Mouse (Mus musculus) C2C12 (cell line): ENCODE measurements around the gene Cd300a. TPM values are rescaled to one million over a fixed set of nuclear protein-coding genes. Genes with fewer than 3 reads are reported as not detected.

Experiments
- H3K27me3 ChIP-seq: one replicate; pipeline ENCODE4 v1.6.1; 2011; ENCODE audit not compliant: control insufficient read depth, insufficient read depth, insufficient read length
- H3K36me3 ChIP-seq: one replicate; pipeline ENCODE4 v1.6.1; 2011; ENCODE audit not compliant: control insufficient read depth, insufficient read depth
- H3K4me3 ChIP-seq: one replicate; pipeline ENCODE4 v1.5.1; 2011; ENCODE audit warnings: mild to moderate bottlenecking, control low read depth; ENCODE audit not compliant: poor library complexity, insufficient read depth, severe bottlenecking
- H3K79me2 ChIP-seq: one replicate; pipeline ENCODE4 v1.6.1; 2011; ENCODE audit not compliant: control insufficient read depth, insufficient read depth
- H3K79me3 ChIP-seq: one replicate; pipeline ENCODE4 v1.6.1; 2011; ENCODE audit warnings: low read depth, control low read depth
- H3ac ChIP-seq: one replicate; pipeline ENCODE3; 2011; ENCODE audit warnings: low read depth; ENCODE audit not compliant: control insufficient read depth, insufficient read length
- CEBPB ChIP-seq: IDR thresholded peaks from one replicate; pipeline ENCODE4 v1.6.1; 2011; ENCODE audit warnings: low read depth, mild to moderate bottlenecking, control low read depth, moderate library complexity
- CTCF ChIP-seq: IDR thresholded peaks from one replicate; pipeline ENCODE4 v1.5.1; 2011; ENCODE audit not compliant: control insufficient read depth, insufficient read depth, insufficient read length
- FOSL1 ChIP-seq: IDR thresholded peaks from one replicate; pipeline ENCODE4 v1.8.0; 2011; ENCODE audit warnings: mild to moderate bottlenecking, low read length; ENCODE audit not compliant: poor library complexity, insufficient read depth, severe bottlenecking
- MAX ChIP-seq: IDR thresholded peaks from one replicate; pipeline ENCODE4 v1.6.1; 2011; ENCODE audit warnings: mild to moderate bottlenecking, control low read depth
- MYOD1 ChIP-seq: IDR thresholded peaks from one replicate; pipeline ENCODE4 v1.6.1; 2011; ENCODE audit warnings: low read depth; ENCODE audit not compliant: control insufficient read depth, insufficient read length
- MYOG ChIP-seq: IDR thresholded peaks from one replicate; pipeline ENCODE4 v1.6.1; 2011; ENCODE audit not compliant: control insufficient read depth, insufficient read length; ENCODE audit errors: extremely low read depth
- USF1 ChIP-seq: IDR thresholded peaks from one replicate; pipeline ENCODE4 v1.6.1; 2011; ENCODE audit warnings: low read depth, mild to moderate bottlenecking, control low read depth, moderate library complexity
- polyA plus RNA-seq: library from polyadenylated mRNA; unstranded; fragments of >200 nt; fragmentation: generic; extraction: Trizol; gene quantifications from one replicate; pipeline ENCODE4 v1.2.1, GENCODE M21; 2012; ENCODE audit warnings: missing spikeins

Cd300a gene
- polyA plus RNA-seq, 1 experiment = 0.02 TPM

DNA sequence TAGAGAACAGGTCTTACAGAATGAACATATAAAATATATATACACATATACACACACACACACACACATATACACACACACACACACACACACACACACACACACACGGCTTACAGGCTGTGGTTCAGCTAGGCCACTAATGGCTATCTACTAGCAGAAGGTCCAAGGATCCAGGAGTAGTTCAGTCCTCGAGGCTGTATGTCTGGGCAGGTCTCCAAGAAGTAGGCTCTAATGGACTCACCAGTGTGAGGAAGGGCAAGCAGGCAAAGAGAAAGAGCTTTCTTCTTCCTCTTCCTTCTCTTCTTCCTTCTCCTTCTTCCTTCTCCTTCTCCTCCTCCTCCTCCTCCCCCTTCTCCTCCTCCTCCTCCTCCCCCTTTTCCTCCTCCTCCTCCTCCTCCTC, 28.8 kb upstream of the Cd300a start:
- H3K79me2 ChIP-seq = no peaks in the 10 kb centered on the region

GRCm38 (mm10) chr11:114862687-114863086, 27.2 kb upstream of the Cd300a start:
- no peaks in the 10 kb centered on the region for H3K36me3 ChIP-seq
- H3K27me3 ChIP-seq = no peaks in the 10 kb centered on the region
- H3K79me2 ChIP-seq = no peaks in the 10 kb centered on the region
- no peaks in the 10 kb centered on the region for H3K79me3 ChIP-seq
- TF ChIP-seq CTCF (no peak), USF1 (no peak), MYOG (no peak), FOSL1 (no peak)
- no peak overlapping the region for H3ac ChIP-seq
- no peak overlapping the region for H3K4me3 ChIP-seq

More for the DNA sequence above, 28.8 kb upstream of the Cd300a start:
- H3K79me3 ChIP-seq = no peaks in the 10 kb centered on the region
- no peak overlapping the region for H3ac ChIP-seq
- no peaks in the 10 kb centered on the region for H3K36me3 ChIP-seq
- no peaks in the 10 kb centered on the region for H3K27me3 ChIP-seq
- no peak overlapping the region for H3K4me3 ChIP-seq
- TF ChIP-seq USF1 (no peak), FOSL1 (no peak), CEBPB (no peak), CTCF (no peak), MYOD1 (no peak), MAX (no peak), MYOG (no peak)

- no peak for TF ChIP-seq CEBPB
- TF ChIP-seq USF1 = no peak
- TF ChIP-seq MAX = no peak
- no peak for TF ChIP-seq MYOD1
- no peak for TF ChIP-seq FOSL1
- TF ChIP-seq CTCF = no peak
- TF ChIP-seq MYOG = no peak
- no peaks in the 10 kb centered on the region for H3K27me3 ChIP-seq
- H3K36me3 ChIP-seq = no peaks in the 10 kb centered on the region
- H3K4me3 ChIP-seq = no peak overlapping the region
- no peaks in the 10 kb centered on the region for H3K79me3 ChIP-seq
- no peak overlapping the region for H3ac ChIP-seq
- no peaks in the 10 kb centered on the region for H3K79me2 ChIP-seq
Observed at GRCm38 (mm10) chr11:114863918-114864420, 25.9 kb upstream of the Cd300a start.

GRCm38 (mm10) chr11:114865999-114866398, 23.8 kb upstream of the Cd300a start:
- Histone ChIP-seq H3K36me3 (no peaks in the 10 kb centered on the region), H3K4me3 (no peak overlapping the region), H3K79me2 (no peaks in the 10 kb centered on the region), H3K27me3 (no peaks in the 10 kb centered on the region), H3K79me3 (no peaks in the 10 kb centered on the region), H3ac (no peak overlapping the region)
- TF ChIP-seq CTCF (no peak), MYOD1 (no peak), MYOG (no peak), CEBPB (no peak), FOSL1 (no peak), USF1 (no peak), MAX (no peak)

- no peaks in the 10 kb centered on the region for H3K79me2 ChIP-seq
- no peaks in the 10 kb centered on the region for H3K27me3 ChIP-seq
- no peaks in the 10 kb centered on the region for H3K79me3 ChIP-seq
- TF ChIP-seq MAX (no peak), USF1 (no peak), CEBPB (no peak), FOSL1 (no peak), MYOD1 (no peak), MYOG (no peak), CTCF (no peak)
- H3ac ChIP-seq = no peak overlapping the region
- no peaks in the 10 kb centered on the region for H3K36me3 ChIP-seq
- H3K4me3 ChIP-seq = no peak overlapping the region
Observed at GRCm38 (mm10) chr11:114866486-114867360, 23.1 kb upstream of the Cd300a start.
